Mouse (Mus musculus) C2C12 (cell line): ENCODE measurements at regions not wholly inside any gene's neighbourhood (a gene's known extent, or its start where the extent isn't known, plus 50 kb on each side); places are given as distances from the start of the nearest gene placed in this dataset.

Source experiments
- CEBPB ChIP-seq: IDR thresholded peaks from one replicate; pipeline ENCODE4 v1.6.1; 2011; ENCODE audit warnings: low read depth, mild to moderate bottlenecking, control low read depth, moderate library complexity
- CTCF ChIP-seq: IDR thresholded peaks from one replicate; pipeline ENCODE4 v1.5.1; 2011; ENCODE audit not compliant: control insufficient read depth, insufficient read depth, insufficient read length
- FOSL1 ChIP-seq: IDR thresholded peaks from one replicate; pipeline ENCODE4 v1.8.0; 2011; ENCODE audit warnings: mild to moderate bottlenecking, low read length; ENCODE audit not compliant: poor library complexity, insufficient read depth, severe bottlenecking
- MAX ChIP-seq: IDR thresholded peaks from one replicate; pipeline ENCODE4 v1.6.1; 2011; ENCODE audit warnings: mild to moderate bottlenecking, control low read depth
- MYOD1 ChIP-seq: IDR thresholded peaks from one replicate; pipeline ENCODE4 v1.6.1; 2011; ENCODE audit warnings: low read depth; ENCODE audit not compliant: control insufficient read depth, insufficient read length
- MYOG ChIP-seq: IDR thresholded peaks from one replicate; pipeline ENCODE4 v1.6.1; 2011; ENCODE audit not compliant: control insufficient read depth, insufficient read length; ENCODE audit errors: extremely low read depth
- USF1 ChIP-seq: IDR thresholded peaks from one replicate; pipeline ENCODE4 v1.6.1; 2011; ENCODE audit warnings: low read depth, mild to moderate bottlenecking, control low read depth, moderate library complexity

GRCm38 (mm10) chr12:15064351-15064750 lies 752.4 kb downstream of the Trib2 start:
- TF ChIP-seq CTCF (no peak), CEBPB (no peak), USF1 (no peak), FOSL1 (no peak), MYOG (no peak), MAX (no peak), MYOD1 (no peak)
